In genomic region chr10:80939671-80940070, GRCm38 (mm10) we compare ENCODE assay signal across 8 mouse cellular contexts. TPM values are rescaled to one million over a fixed set of nuclear protein-coding genes. Genes with fewer than 3 reads are reported as not detected.
DNase-seq lines count a peak whose midpoint lies in the region; ATAC-seq lines count a peak whose summit lies in the region.

No protein-coding gene starts in this region.

- DNase-seq in T-cell, adult 2 months (ENCODE audit: low spot score): peak; percentile 71
- peak; percentile 74 to 78 for DNase-seq in cerebellum, postnatal 10 days
- DNase-seq in frontal cortex, postnatal 14 days (ENCODE audit: low spot score in 2 of 2): peak; percentile 73 to 81
- peak; percentile 78 for DNase-seq in left cerebral cortex, adult 11 months (ENCODE audit: low spot score)
- DNase-seq in lung, postnatal 25 days (ENCODE audit: low spot score): peak; percentile 91
- DNase-seq in retina, postnatal 1 day: peak; percentile 91
- peak; percentile 83 to 85 for DNase-seq in thymus, postnatal 36 days

- peak overlapping the region; percentile 66 for H3K4me2 ChIP-seq in hindbrain, embryonic 13.5 days

- peaks cover 62% of the 10 kb centered on the region for H3K4me1 ChIP-seq in hindbrain, embryonic 13.5 days (replicated peaks)

- H3K27me3 ChIP-seq in hindbrain, embryonic 13.5 days: peaks cover 65% of the 10 kb centered on the region

- peak overlapping the region; percentile 36 for H3K4me3 ChIP-seq in hindbrain, embryonic 13.5 days

- no peaks in the 10 kb centered on the region for H3K36me3 ChIP-seq in hindbrain, embryonic 13.5 days

- H3K27ac ChIP-seq in hindbrain, embryonic 13.5 days: peak overlapping the region; percentile 69

- H3K9ac ChIP-seq in hindbrain, embryonic 13.5 days: peak overlapping the region; percentile 66

- WGBS in hindbrain, embryonic 13.5 days: 5% methylated on average over 28 of the region's 28 CpGs

- ATAC-seq in hindbrain, embryonic 13.5 days (ENCODE audit: low FRiP score): peak; percentile 52

- H3K9me3 ChIP-seq in hindbrain, embryonic 13.5 days: no peaks in the 10 kb centered on the region

RNA-seq across cellular contexts. Expression of gene Gadd45b, which starts 9.8 kb away (rescaled TPM):
- polyA plus RNA-seq in hindbrain, embryonic 13.5 days (2015; fragmentation: Nextera tagmentation; extraction: Ambion mirVana): 8.0 and 8.1 TPM in 2 replicates

RNA-seq across cellular contexts. Expression of gene Lmnb2, which starts 21.6 kb away (rescaled TPM):
- polyA plus RNA-seq in hindbrain, embryonic 13.5 days (2015; fragmentation: Nextera tagmentation; extraction: Ambion mirVana): 41.5 and 43.9 TPM in 2 replicates

RNA-seq across cellular contexts. Expression of gene Timm13, which starts 38.9 kb away (rescaled TPM):
- 333 and 336 TPM in 2 replicates for polyA plus RNA-seq in hindbrain, embryonic 13.5 days (2015; fragmentation: Nextera tagmentation; extraction: Ambion mirVana)

Comparison
In these comparisons a context has a peak if more than half of its experiments do, and no peak if none do; other contexts are left out.
1. Peak in every context shown above with its lines: DNase-seq, ATAC-seq, H3K4me3 ChIP-seq and H3K27ac ChIP-seq.